In genomic region chr13:41128326-41128725, GRCm38 (mm10) we compare ENCODE assay signal across 39 mouse cellular contexts. TPM values are rescaled to one million over a fixed set of nuclear protein-coding genes. Genes with fewer than 3 reads are reported as not detected.
DNase-seq lines count a peak whose midpoint lies in the region; ATAC-seq lines count a peak whose summit lies in the region.
"Had no signal": no experiment of that assay in that cellular context is flagged by ENCODE, and none has a peak within 500 bp of the region (broad histone marks: within the 10 kb centered on the region; RNA-seq: fewer than 3 reads in every experiment).

No protein-coding gene starts in this region.

- DNase-seq in CD4-positive, CD25-positive, alpha-beta regulatory T cell, adult 2 months (ENCODE audit: low read depth, low spot score), result peak; percentile 22
- no peak for DNase-seq in spleen, adult 18-20 months
- no peak for DNase-seq in adrenal gland, postnatal 10 days
- DNase-seq in midbrain, embryonic 14.5 days, result no peak
- DNase-seq: adrenal gland, postnatal 14 days; cerebellum, adult 11 months; cerebellum, adult 9-10 months; cerebellum, postnatal 36 days; embryo, embryonic 11 days; gastrocnemius, adult 2 months; kidney, adult 11 months; kidney, postnatal 25 days; left cerebral cortex, postnatal 4 days; liver, postnatal 0 days; lung, postnatal 4 days had no signal

- H3K9me3 ChIP-seq in erythroblast, embryonic 14.5 days (ENCODE audit: control insufficient read depth, low read length), result no peaks in the 10 kb centered on the region
- no peaks in the 10 kb centered on the region for H3K9me3 ChIP-seq in midbrain, embryonic 14.5 days (ENCODE audit: control insufficient read depth, low read length)
- H3K9me3 ChIP-seq: embryonic facial prominence, embryonic 12.5 days; heart, embryonic 10.5 days; heart, embryonic 15.5 days; hindbrain, embryonic 13.5 days; liver, embryonic 12.5 days; midbrain, embryonic 10.5 days; neural tube, embryonic 12.5 days had no signal

- no peak overlapping the region for H3K9ac ChIP-seq in midbrain, embryonic 14.5 days (replicated peaks; ENCODE audit: low read length)
- H3K9ac ChIP-seq: embryonic facial prominence, embryonic 12.5 days; heart, embryonic 15.5 days; hindbrain, embryonic 13.5 days; liver, embryonic 12.5 days; liver, postnatal 0 days; neural tube, embryonic 12.5 days had no signal

- H3K4me3 ChIP-seq in erythroblast, embryonic 14.5 days (replicated peaks), result peak overlapping the region; percentile 11
- no peak overlapping the region for H3K4me3 ChIP-seq in midbrain, embryonic 14.5 days (replicated peaks; ENCODE audit: low read depth, low read length)
- H3K4me3 ChIP-seq: embryonic facial prominence, embryonic 12.5 days; gastrocnemius, adult 2 months; heart, embryonic 10.5 days; heart, embryonic 15.5 days; hindbrain, embryonic 13.5 days; left cerebral cortex, adult 2 months; liver, embryonic 12.5 days; midbrain, embryonic 10.5 days; neural tube, embryonic 12.5 days had no signal

- ATAC-seq in erythroblast, adult 5-6 weeks (replicated peaks; ENCODE audit: low FRiP score, poor library complexity, severe bottlenecking), result no peak
- peak; percentile 47 for ATAC-seq in common myeloid progenitor, adult 5-6 weeks (replicated peaks; ENCODE audit: low read depth, poor library complexity, severe bottlenecking)
- peak; percentile 54 for ATAC-seq in megakaryocyte progenitor cell, adult 5-6 weeks (replicated peaks; ENCODE audit: poor library complexity)
- no peak for ATAC-seq in midbrain, embryonic 14.5 days (ENCODE audit: low FRiP score, low TSS enrichment)
- ATAC-seq: forebrain, embryonic 16.5 days; liver, embryonic 12.5 days; lung, postnatal 0 days; midbrain, embryonic 16.5 days had no signal

- 89% methylated on average over 8 of the region's 8 CpGs for WGBS in midbrain, embryonic 14.5 days

- no peaks in the 10 kb centered on the region for H3K4me1 ChIP-seq in erythroblast, embryonic 14.5 days (ENCODE audit: control insufficient read depth)
- no peaks in the 10 kb centered on the region for H3K4me1 ChIP-seq in midbrain, embryonic 14.5 days (ENCODE audit: control insufficient read depth, insufficient read depth, low read length)
- H3K4me1 ChIP-seq: embryonic facial prominence, embryonic 12.5 days; heart, embryonic 10.5 days; heart, embryonic 15.5 days; hindbrain, embryonic 13.5 days; liver, embryonic 12.5 days; midbrain, embryonic 10.5 days; neural tube, embryonic 12.5 days had no signal

- H3K36me3 ChIP-seq in erythroblast, embryonic 14.5 days (ENCODE audit: control insufficient read depth), result no peaks in the 10 kb centered on the region
- no peaks in the 10 kb centered on the region for H3K36me3 ChIP-seq in midbrain, embryonic 14.5 days (ENCODE audit: control insufficient read depth, insufficient read depth, low read length)
- H3K36me3 ChIP-seq: embryonic facial prominence, embryonic 12.5 days; heart, embryonic 10.5 days; heart, embryonic 15.5 days; hindbrain, embryonic 13.5 days; liver, embryonic 12.5 days; midbrain, embryonic 10.5 days; neural tube, embryonic 12.5 days had no signal

- H3K27ac ChIP-seq in midbrain, embryonic 14.5 days (replicated peaks; ENCODE audit: low read depth, low read length), result no peak overlapping the region
- H3K27ac ChIP-seq: embryonic facial prominence, embryonic 12.5 days; gastrocnemius, adult 2 months; heart, embryonic 10.5 days; heart, embryonic 15.5 days; hindbrain, embryonic 13.5 days; left cerebral cortex, adult 2 months; liver, embryonic 12.5 days; midbrain, embryonic 10.5 days; neural tube, embryonic 12.5 days had no signal

- H3K27me3 ChIP-seq in erythroblast, embryonic 14.5 days (ENCODE audit: control insufficient read depth), result no peaks in the 10 kb centered on the region
- no peaks in the 10 kb centered on the region for H3K27me3 ChIP-seq in midbrain, embryonic 14.5 days (ENCODE audit: control insufficient read depth, insufficient read depth, low read length)
- H3K27me3 ChIP-seq: embryonic facial prominence, embryonic 12.5 days; heart, embryonic 15.5 days; hindbrain, embryonic 13.5 days; liver, embryonic 12.5 days; neural tube, embryonic 12.5 days had no signal

- no peak overlapping the region for H3K4me2 ChIP-seq in midbrain, embryonic 14.5 days (ENCODE audit: low read length)
- H3K4me2 ChIP-seq: embryonic facial prominence, embryonic 12.5 days; heart, embryonic 15.5 days; hindbrain, embryonic 13.5 days; liver, embryonic 12.5 days; neural tube, embryonic 12.5 days had no signal

RNA-seq across cellular contexts. Expression of gene Sycp2l, which starts 14.2 kb away (rescaled TPM):
- not detected in 2 replicates for polyA plus RNA-seq in erythroblast, embryonic 14.5 days (2012)
- total RNA-seq in erythroblast, adult 5-6 weeks (2015; ENCODE audit: low replicate concordance), result not detected in 2 replicates
- total RNA-seq in erythroblast, adult 5-6 weeks (2017; ENCODE audit: low replicate concordance), result not detected in 2 replicates
- not detected in 2 replicates for total RNA-seq in common myeloid progenitor, adult 5-6 weeks (2017)
- not detected in 2 replicates for total RNA-seq in megakaryocyte progenitor cell, adult 5-6 weeks (2015)
- not detected in 2 replicates for total RNA-seq in megakaryocyte progenitor cell, adult 5-6 weeks (2017)
- not detected for total RNA-seq in adrenal gland, postnatal 10 days (2021)
- polyA plus RNA-seq in midbrain, embryonic 14.5 days (2014; fragmentation: Nextera tagmentation; extraction: Ambion mirVana), result not detected in 2 replicates
- total RNA-seq: adrenal gland, postnatal 14 days; gastrocnemius, adult 2 months; gastrocnemius, postnatal 4 days; heart, postnatal 25 days; left cerebral cortex, adult 2 months had no signal
- polyA plus RNA-seq: forebrain, embryonic 11.5 days; forebrain, embryonic 16.5 days; heart, embryonic 10.5 days; heart, embryonic 15.5 days; hindbrain, embryonic 13.5 days; kidney, embryonic 14.5 days; limb, embryonic 14.5 days; liver, embryonic 12.5 days; liver, postnatal 0 days; lung, postnatal 0 days; midbrain, embryonic 10.5 days; midbrain, embryonic 16.5 days; neural tube, embryonic 12.5 days; urinary bladder, adult 2 months had no signal

RNA-seq across cellular contexts. Expression of gene Gcm2, which starts 17.5 kb away (rescaled TPM):
- not detected in 2 replicates for polyA plus RNA-seq in erythroblast, embryonic 14.5 days (2012)
- total RNA-seq in erythroblast, adult 5-6 weeks (2015; ENCODE audit: low replicate concordance), result not detected in 2 replicates
- not detected in 2 replicates for total RNA-seq in erythroblast, adult 5-6 weeks (2017; ENCODE audit: low replicate concordance)
- not detected in 2 replicates for total RNA-seq in common myeloid progenitor, adult 5-6 weeks (2017)
- total RNA-seq in megakaryocyte progenitor cell, adult 5-6 weeks (2015), result not detected in 2 replicates
- total RNA-seq in megakaryocyte progenitor cell, adult 5-6 weeks (2017), result not detected in 2 replicates
- not detected for total RNA-seq in adrenal gland, postnatal 10 days (2021)
- not detected in 2 replicates for polyA plus RNA-seq in midbrain, embryonic 14.5 days (2014; fragmentation: Nextera tagmentation; extraction: Ambion mirVana)
- total RNA-seq: adrenal gland, postnatal 14 days; gastrocnemius, adult 2 months; gastrocnemius, postnatal 4 days; heart, postnatal 25 days; layer of hippocampus, adult 18-20 months; layer of hippocampus, postnatal 10 days; left cerebral cortex, adult 2 months; left cerebral cortex, postnatal 4 days had no signal
- polyA plus RNA-seq: forebrain, embryonic 11.5 days; forebrain, embryonic 16.5 days; heart, embryonic 15.5 days; hindbrain, embryonic 13.5 days; kidney, embryonic 14.5 days; limb, embryonic 14.5 days; liver, embryonic 12.5 days; liver, postnatal 0 days; lung, postnatal 0 days; midbrain, embryonic 10.5 days; midbrain, embryonic 16.5 days; neural tube, embryonic 12.5 days; stomach, embryonic 14.5 days; urinary bladder, adult 2 months had no signal

RNA-seq across cellular contexts. Expression of gene Mak, which starts 48.8 kb away (rescaled TPM):
- polyA plus RNA-seq in erythroblast, embryonic 14.5 days (2012), result 0.02 TPM in 1 of 2 replicates, not detected in the other
- total RNA-seq in erythroblast, adult 5-6 weeks (2015; ENCODE audit: low replicate concordance), result not detected in 2 replicates
- under 0.01 TPM in 1 of 2 replicates, not detected in the other for total RNA-seq in erythroblast, adult 5-6 weeks (2017; ENCODE audit: low replicate concordance)
- total RNA-seq in common myeloid progenitor, adult 5-6 weeks (2017), result not detected in 2 replicates
- 0.10 and 0.27 TPM in 2 replicates for total RNA-seq in megakaryocyte progenitor cell, adult 5-6 weeks (2015)
- total RNA-seq in megakaryocyte progenitor cell, adult 5-6 weeks (2017), result not detected in 2 replicates
- total RNA-seq in adrenal gland, postnatal 10 days (2021), result under 1 TPM in 1 of 2 experiments, not detected in 1; 0.12 TPM
- 1.7 and 2.1 TPM in 2 replicates for polyA plus RNA-seq in midbrain, embryonic 14.5 days (2014; fragmentation: Nextera tagmentation; extraction: Ambion mirVana)
- total RNA-seq: adrenal gland, postnatal 14 days; gastrocnemius, adult 2 months; gastrocnemius, postnatal 4 days; heart, postnatal 25 days had no signal

Comparison
In these comparisons a context has a peak if more than half of its experiments do, and no peak if none do; other contexts are left out.
1. ATAC-seq: peak in common myeloid progenitor, adult 5-6 weeks (single experiment) and megakaryocyte progenitor cell, adult 5-6 weeks (single experiment); none in erythroblast, adult 5-6 weeks (single experiment) and midbrain, embryonic 14.5 days (single experiment).